Mouse (Mus musculus) lung, embryonic 14.5 days (tissue): ENCODE measurements around the gene Sipa1l3. TPM values are rescaled to one million over a fixed set of nuclear protein-coding genes. Genes with fewer than 3 reads are reported as not detected.
A peak's percentile ranks its signal among the peaks of the same experiment; 100 is the strongest.

Experiments
- ATAC-seq: fragments of 200-750 bp; cut with Nextera tagmentation; 2 replicates; pipeline ENCODE4 v1.8.0; 2017; ENCODE audit warnings: mild to moderate bottlenecking, moderate TSS enrichment, moderate library complexity; ENCODE audit not compliant: insufficient read depth
- DNase-seq: peaks from one replicate; pipeline ENCODE4 v3.0.0-alpha.2; 2015
- H3K27ac ChIP-seq: fragments of 300-500 bp; sonication (generic); 2 replicates; pipeline ENCODE4 v1.5.1; 2014; ENCODE audit warnings: low read depth, mild to moderate bottlenecking, moderate library complexity
- H3K27me3 ChIP-seq: fragments of 300-500 bp; sonication (generic); 2 replicates; pipeline ENCODE4 v1.6.1; 2014; ENCODE audit warnings: low read length, control low read depth; ENCODE audit not compliant: insufficient read depth
- H3K36me3 ChIP-seq: fragments of 300-500 bp; sonication (generic); 2 replicates; pipeline ENCODE4 v1.6.1; 2014; ENCODE audit warnings: control low read depth; ENCODE audit not compliant: insufficient read depth
- H3K4me1 ChIP-seq: fragments of 300-500 bp; sonication (generic); 2 replicates; pipeline ENCODE4 v1.6.1; 2014; ENCODE audit warnings: antibody characterized with exemption, control low read depth; ENCODE audit not compliant: insufficient read depth
- H3K4me2 ChIP-seq: fragments of 300-500 bp; sonication (generic); 2 replicates; pipeline ENCODE4 v1.6.1; 2014; ENCODE audit warnings: mild to moderate bottlenecking
- H3K4me3 ChIP-seq: fragments of 300-500 bp; sonication (generic); 2 replicates; pipeline ENCODE4 v1.5.1; 2014; ENCODE audit warnings: low read depth, low read length
- H3K9ac ChIP-seq: fragments of 300-500 bp; sonication (generic); 2 replicates; pipeline ENCODE4 v1.6.1; 2014
- H3K9me3 ChIP-seq: fragments of 300-500 bp; sonication (generic); 2 replicates; pipeline ENCODE4 v1.6.1; 2016; ENCODE audit warnings: low read depth, low read length, control low read depth
- CTCF ChIP-seq: IDR thresholded peaks from 2 replicates; pipeline ENCODE4 v1.5.1; 2016; ENCODE audit warnings: antibody characterized with exemption, low read depth
- WGBS: fragments of 180-500 bp; shearing (Covaris S2); extraction: QIAGEN DNeasy Blood & Tissue Kit; methylation state at CpG from one replicate; pipeline ENCODE4 v1.1.7; 2014; 5-methylcytosine and 5-hydroxymethylcytosine counted together
- polyA plus RNA-seq: library from polyadenylated mRNA; unstranded; fragments of >200 nt; fragmentation: Nextera tagmentation; extraction: Ambion mirVana; gene quantifications from 2 replicates; pipeline ENCODE4 v1.2.1, GENCODE M21; 2014

Sipa1l3 gene
- polyA plus RNA-seq, 1 experiment from 2014 or later, result 20.2 TPM

DNA sequence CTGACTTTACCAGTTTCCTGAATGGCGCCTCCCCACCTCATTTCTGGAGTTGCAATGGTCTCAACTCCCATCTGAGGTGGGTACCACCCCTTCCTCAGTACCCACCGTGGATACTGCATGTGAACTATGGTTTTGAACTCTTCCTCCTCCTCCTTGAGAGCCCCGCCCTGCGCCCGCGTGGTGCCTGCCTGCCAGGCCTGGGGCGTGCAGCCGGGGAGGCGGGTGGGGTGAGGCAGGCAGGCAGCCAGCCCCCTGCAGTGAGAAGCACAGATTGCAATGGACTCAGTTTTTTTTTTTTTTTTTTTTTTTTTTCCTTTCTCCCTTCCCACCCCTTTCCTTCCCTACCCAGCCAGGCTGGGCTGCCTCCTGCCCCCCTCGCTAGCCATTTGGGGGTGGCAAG, 201.5 kb downstream of the Sipa1l3 start:
- Histone ChIP-seq H3K27me3 (no peaks in the 10 kb centered on the region), H3K4me2 (peak overlapping the region; percentile 57), H3K9me3 (no peaks in the 10 kb centered on the region), H3K27ac (peak overlapping the region; percentile 95), H3K4me3 (peak overlapping the region; percentile 17; the same call in 1 of the 2 replicates), H3K4me1 (peaks cover 23% of the 10 kb centered on the region), H3K9ac (peak overlapping the region; percentile 27; the same call in 1 of the 2 replicates), H3K36me3 (0 out of 2 replicates have a peak, but pooled peaks cover 6% of the 10 kb centered on the region)
- 3% methylated on average over 9 of the region's 10 CpGs for WGBS
- DNase-seq (peak; percentile 80), ATAC-seq (peak; percentile 45)
- peak; percentile 24; the same call in 1 of the 2 replicates for TF ChIP-seq CTCF

DNA sequence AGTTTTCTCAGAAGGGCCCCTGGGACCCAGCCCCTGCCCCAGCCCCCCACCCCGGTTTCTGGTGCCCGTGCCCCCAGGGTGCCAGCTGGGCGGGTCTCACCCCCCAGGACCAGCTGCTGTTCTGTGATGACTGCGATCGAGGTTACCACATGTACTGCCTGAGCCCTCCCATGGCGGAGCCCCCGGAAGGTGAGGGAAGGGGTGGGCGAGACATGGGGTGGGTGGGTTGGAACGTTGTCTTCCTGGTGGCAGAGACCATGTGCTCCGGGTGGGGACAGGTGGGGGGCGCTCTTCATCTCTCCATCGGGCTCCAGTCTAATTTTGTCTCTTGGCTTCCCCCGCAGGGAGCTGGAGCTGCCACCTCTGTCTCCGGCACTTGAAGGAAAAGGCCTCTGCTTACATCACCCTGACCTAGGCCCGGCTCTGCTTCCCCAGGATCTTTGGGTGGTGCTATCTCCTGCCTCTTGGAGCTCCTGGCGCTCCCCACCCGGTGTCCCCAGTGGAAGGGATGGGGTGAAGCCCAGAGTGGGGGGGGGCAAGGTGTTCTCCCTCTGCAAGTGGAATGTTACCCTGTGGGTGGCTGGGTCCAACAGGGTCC, 202.2 kb downstream of the Sipa1l3 start:
- H3K27ac ChIP-seq, result peak overlapping the region; percentile 95
- 50% methylated on average over 17 of the region's 17 CpGs for WGBS
- 0 out of 2 replicates have a peak, but pooled peaks cover 6% of the 10 kb centered on the region for H3K36me3 ChIP-seq
- H3K9me3 ChIP-seq, result no peaks in the 10 kb centered on the region
- no peak overlapping the region; the same call in 1 of the 2 replicates for H3K4me2 ChIP-seq
- no peak for ATAC-seq
- no peak for TF ChIP-seq CTCF
- H3K27me3 ChIP-seq, result no peaks in the 10 kb centered on the region
- H3K9ac ChIP-seq, result no peak overlapping the region
- peaks cover 23% of the 10 kb centered on the region for H3K4me1 ChIP-seq
- peak; percentile 28 for DNase-seq
- H3K4me3 ChIP-seq, result no peak overlapping the region

DNA sequence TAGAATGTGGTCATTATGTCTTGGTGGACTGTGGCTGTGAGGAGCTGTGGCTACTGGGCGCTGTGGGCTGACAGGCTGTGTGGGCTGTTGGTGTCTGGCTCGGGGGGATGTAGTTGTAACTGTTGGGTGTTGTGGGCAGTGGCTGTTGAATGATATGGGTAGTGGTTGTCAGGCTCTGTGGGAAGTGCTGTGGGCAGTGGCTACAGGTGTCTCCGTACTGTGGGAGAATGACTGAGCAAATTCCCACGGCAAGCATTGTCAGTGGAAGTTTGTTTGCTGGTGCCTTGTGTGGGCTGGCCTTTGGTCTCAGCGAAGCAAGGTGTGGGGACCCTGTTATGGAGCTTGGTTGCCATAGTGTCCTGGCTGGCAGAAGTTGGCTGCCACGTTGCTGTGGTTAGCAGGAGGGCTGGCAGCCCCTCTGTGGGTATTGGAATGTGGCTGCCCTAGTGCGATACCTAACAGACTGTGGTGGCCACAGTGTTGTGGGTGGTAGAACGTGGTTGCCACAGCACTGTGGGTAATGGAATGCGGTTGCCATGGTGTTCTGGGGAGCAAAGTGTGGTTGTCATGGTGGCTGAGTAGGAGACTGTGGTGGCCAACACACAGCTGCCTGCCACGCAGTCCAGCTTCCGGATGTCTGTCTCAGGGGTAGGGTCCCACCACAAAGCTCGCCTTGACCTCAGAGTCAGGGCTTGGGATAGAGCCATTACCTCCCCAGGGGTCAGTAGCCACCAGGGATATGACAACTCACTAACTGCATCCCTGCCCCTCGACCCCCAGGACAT, 203.4 kb downstream of the Sipa1l3 start:
- no peak for TF ChIP-seq CTCF
- H3K4me1 ChIP-seq, result peaks cover 23% of the 10 kb centered on the region
- 0 out of 2 replicates have a peak, but pooled peaks cover 4% of the 10 kb centered on the region for H3K36me3 ChIP-seq
- no peak overlapping the region for H3K4me3 ChIP-seq
- H3K9ac ChIP-seq, result no peak overlapping the region
- 67% methylated on average over 13 of the region's 13 CpGs for WGBS
- DNase-seq (peak; percentile 38), ATAC-seq (no peak)
- H3K27ac ChIP-seq, result no peak overlapping the region
- no peaks in the 10 kb centered on the region for H3K27me3 ChIP-seq
- H3K9me3 ChIP-seq, result no peaks in the 10 kb centered on the region
- H3K4me2 ChIP-seq, result no peak overlapping the region

DNA sequence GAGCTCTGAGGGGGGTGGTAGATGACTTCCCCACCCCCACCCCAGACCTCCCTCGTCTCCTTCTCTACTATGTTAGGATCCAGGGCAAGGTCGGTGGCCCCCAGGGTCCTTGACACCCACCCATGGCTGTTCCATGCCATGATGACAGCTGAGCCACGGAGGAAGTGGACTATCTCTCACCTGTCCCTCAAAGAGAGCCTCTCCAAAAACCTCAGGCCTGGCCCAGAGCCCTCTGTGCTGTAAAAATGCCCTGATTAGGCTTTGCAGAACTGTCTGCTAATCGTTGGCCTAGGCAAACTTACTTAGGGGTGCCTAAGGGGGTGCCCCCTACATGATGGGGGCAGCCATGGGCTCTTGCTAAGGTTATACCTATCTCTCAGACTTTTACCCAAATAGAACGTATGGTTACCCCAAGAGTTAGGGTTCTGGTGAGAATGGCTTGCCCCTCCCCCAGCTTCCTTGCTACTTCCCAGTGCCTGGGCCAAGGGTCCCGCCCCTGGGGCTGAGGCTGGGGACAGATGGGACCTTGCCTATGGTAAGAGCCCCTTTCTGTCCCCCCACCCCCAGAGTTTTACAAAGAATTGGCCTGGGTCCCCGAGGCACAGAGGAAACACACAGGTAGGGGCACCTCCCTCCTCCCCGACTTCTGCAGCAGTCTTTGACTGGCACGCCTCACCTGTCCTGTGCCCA, 204.7 kb downstream of the Sipa1l3 start:
- DNase-seq (no peak), ATAC-seq (no peak)
- H3K27ac ChIP-seq, result no peak overlapping the region
- no peaks in the 10 kb centered on the region for H3K27me3 ChIP-seq
- H3K9ac ChIP-seq, result no peak overlapping the region
- no peaks in the 10 kb centered on the region for H3K9me3 ChIP-seq
- 0 out of 2 replicates have a peak, but pooled peaks cover 4% of the 10 kb centered on the region for H3K36me3 ChIP-seq
- peaks cover 20% of the 10 kb centered on the region for H3K4me1 ChIP-seq
- TF ChIP-seq CTCF, result no peak
- no peak overlapping the region for H3K4me3 ChIP-seq
- WGBS, result 53% methylated on average over 9 of the region's 9 CpGs
- H3K4me2 ChIP-seq, result no peak overlapping the region

DNA sequence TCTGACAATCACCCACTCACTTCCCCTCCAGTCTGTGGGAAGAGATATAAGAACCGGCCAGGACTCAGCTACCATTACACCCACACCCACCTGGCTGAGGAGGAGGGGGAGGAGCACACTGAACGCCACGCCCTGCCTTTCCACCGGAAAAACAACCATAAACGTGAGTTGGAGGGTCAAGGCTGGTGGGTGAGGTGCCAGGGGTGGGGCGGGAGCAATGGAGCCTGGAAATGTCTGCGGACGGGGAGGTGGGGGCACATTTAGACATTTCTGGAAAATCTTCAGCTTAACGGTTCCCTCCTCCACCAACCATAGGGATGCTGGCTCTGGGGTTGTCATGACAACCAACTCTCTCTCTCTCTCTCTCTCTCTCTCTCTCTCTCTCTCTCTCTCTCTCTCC, 205.4 kb downstream of the Sipa1l3 start:
- 0 out of 2 replicates have a peak, but pooled peaks cover 4% of the 10 kb centered on the region for H3K36me3 ChIP-seq
- no peaks in the 10 kb centered on the region for H3K27me3 ChIP-seq
- no peak overlapping the region for H3K4me2 ChIP-seq
- H3K9me3 ChIP-seq, result no peaks in the 10 kb centered on the region
- H3K4me1 ChIP-seq, result peaks cover 15% of the 10 kb centered on the region
- DNase-seq (no peak), ATAC-seq (no peak)
- no peak overlapping the region for H3K9ac ChIP-seq
- H3K4me3 ChIP-seq, result no peak overlapping the region
- no peak overlapping the region for H3K27ac ChIP-seq
- WGBS, result 51% methylated on average over 9 of the region's 9 CpGs
- TF ChIP-seq CTCF, result no peak

DNA sequence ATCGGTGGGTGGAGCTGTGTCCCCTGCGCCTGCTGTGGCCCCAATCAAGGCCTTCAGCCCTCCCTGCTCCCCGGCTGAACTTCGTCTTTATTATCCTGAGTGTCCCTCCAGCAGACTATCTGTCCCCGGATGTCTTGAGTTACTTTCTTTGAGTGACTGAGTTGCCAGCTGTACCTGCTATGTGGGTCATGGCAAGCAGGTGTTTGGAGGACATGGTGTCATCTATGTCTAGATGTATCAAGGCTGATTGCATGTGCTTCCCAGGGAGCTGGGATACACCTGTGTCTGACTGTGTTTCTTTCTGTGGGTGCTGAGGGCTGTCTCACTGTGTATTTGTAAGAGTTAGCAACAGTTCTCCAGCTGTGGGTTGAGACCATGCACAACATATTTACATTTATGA, 208.7 kb downstream of the Sipa1l3 start:
- ATAC-seq, result no peak
- peak overlapping the region; percentile 49 for H3K4me3 ChIP-seq
- peaks cover 7% of the 10 kb centered on the region; the same call in 1 of the 2 replicates for H3K27me3 ChIP-seq
- peaks cover 21% of the 10 kb centered on the region for H3K4me1 ChIP-seq
- H3K27ac ChIP-seq, result no peak overlapping the region; the same call in 1 of the 2 replicates
- H3K9me3 ChIP-seq, result no peaks in the 10 kb centered on the region
- H3K36me3 ChIP-seq, result 0 out of 2 replicates have a peak, but pooled peaks cover 4% of the 10 kb centered on the region
- WGBS, result 4% methylated on average over 5 of the region's 5 CpGs
- H3K4me2 ChIP-seq, result peak overlapping the region; percentile 98
- no peak for TF ChIP-seq CTCF
- peak overlapping the region; percentile 64 for H3K9ac ChIP-seq
- no peak for DNase-seq
